Mouse (Mus musculus): ENCODE data around the gene Speer4f1. TPM values are rescaled to one million over a fixed set of nuclear protein-coding genes. Genes with fewer than 3 reads are reported as not detected.
"Not testable (repeated sequence)": the region's sequence is repeated elsewhere in the genome, so short reads cannot be mapped to it uniquely, and the experiment has no call there.

Speer4f1 gene
- not detected in 2 replicates for polyA plus RNA-seq (2015; fragmentation: Nextera tagmentation; extraction: Ambion mirVana)

DNA sequence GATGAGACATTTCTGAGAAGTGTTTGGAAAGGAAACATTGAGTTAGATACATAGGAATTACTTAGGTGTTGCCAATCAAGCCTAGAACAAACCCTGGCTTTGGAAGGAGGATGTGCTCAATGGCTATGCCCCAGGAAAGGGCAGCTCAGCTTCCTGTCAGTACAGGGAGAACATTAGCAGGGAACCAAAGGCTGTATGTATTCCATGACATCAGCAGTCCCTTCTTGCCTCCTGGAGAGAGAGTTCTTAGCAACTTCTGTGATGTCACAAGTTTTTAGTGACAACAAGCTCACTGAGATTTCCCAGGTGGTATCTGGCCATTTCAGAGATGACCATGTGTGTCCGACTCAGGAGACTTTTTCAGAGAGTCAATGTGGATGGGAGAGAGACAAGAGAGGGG, at the start of gene Speer4f1:
Speer4f1 (plus strand) TSS at position 301 of the 400 bp plus-strand sequence.
- not testable (repeated sequence) for H3K27me3 ChIP-seq (replicated peaks); H3K36me3 ChIP-seq; H3K9ac ChIP-seq; H3K4me2 ChIP-seq; H3K9me3 ChIP-seq; H3K27ac ChIP-seq (replicated peaks); H3K4me3 ChIP-seq; ATAC-seq (ENCODE audit: extremely low read depth, insufficient number of reproducible peaks, low FRiP score, low TSS enrichment); H3K4me1 ChIP-seq
- WGBS: 73% methylated on average over 1 of the region's 1 CpGs

- Histone ChIP-seq H3K9me3 (no peaks in the 10 kb centered on the region), H3K36me3 (no peaks in the 10 kb centered on the region), H3K27ac (replicated peaks) (no peak overlapping the region), H3K27me3 (replicated peaks) (no peaks in the 10 kb centered on the region), H3K4me1 (no peaks in the 10 kb centered on the region), H3K4me3 (no peak overlapping the region), H3K9ac (no peak overlapping the region), H3K4me2 (no peak overlapping the region)
- WGBS: 78% methylated on average over 1 of the region's 1 CpGs
- ATAC-seq (ENCODE audit: extremely low read depth, insufficient number of reproducible peaks, low FRiP score, low TSS enrichment): no peak
Measured at GRCm38 (mm10) chr5:17426930-17427329, 49.0 kb upstream of the Speer4f1 start.

GRCm38 (mm10) chr5:17434721-17435120, 41.2 kb upstream of the Speer4f1 start:
- H3K27me3 ChIP-seq (replicated peaks): no peaks in the 10 kb centered on the region
- WGBS: 76% methylated on average over 3 of the region's 3 CpGs
- 0 out of 2 replicates have a peak, but pooled peaks cover 5% of the 10 kb centered on the region for H3K4me1 ChIP-seq
- no peaks in the 10 kb centered on the region for H3K9me3 ChIP-seq
- no peaks in the 10 kb centered on the region for H3K36me3 ChIP-seq
- no peak overlapping the region for H3K9ac ChIP-seq
- no peak overlapping the region for H3K27ac ChIP-seq (replicated peaks)
- no peak overlapping the region for H3K4me3 ChIP-seq
- no peak overlapping the region for H3K4me2 ChIP-seq
- no peak for ATAC-seq (ENCODE audit: extremely low read depth, insufficient number of reproducible peaks, low FRiP score, low TSS enrichment)

DNA sequence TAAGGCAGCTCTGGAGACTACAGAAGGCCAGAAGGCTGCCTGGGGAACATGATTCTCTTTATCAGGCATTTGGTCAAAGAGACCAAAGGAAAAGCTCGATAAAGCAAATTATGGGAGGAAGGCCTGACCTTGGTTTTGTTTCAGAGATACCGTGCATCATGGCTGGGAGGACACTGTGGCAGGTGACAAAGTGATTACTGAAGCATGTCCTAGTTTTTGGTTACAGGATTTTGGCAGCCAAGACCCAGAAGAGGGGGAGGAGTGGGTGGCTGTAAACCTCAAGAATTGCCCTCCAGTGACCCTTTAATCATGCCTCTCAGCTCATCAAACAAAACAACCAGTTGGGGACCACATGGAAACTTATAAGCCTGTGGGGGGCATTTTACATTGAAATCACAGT, 39.7 kb upstream of the Speer4f1 start:
- Histone ChIP-seq H3K9me3 (no peaks in the 10 kb centered on the region), H3K4me1 (0 out of 2 replicates have a peak, but pooled peaks cover 5% of the 10 kb centered on the region), H3K9ac (no peak overlapping the region), H3K27ac (replicated peaks) (no peak overlapping the region), H3K36me3 (no peaks in the 10 kb centered on the region), H3K4me3 (no peak overlapping the region), H3K27me3 (replicated peaks) (no peaks in the 10 kb centered on the region), H3K4me2 (no peak overlapping the region)
- no peak for ATAC-seq (ENCODE audit: extremely low read depth, insufficient number of reproducible peaks, low FRiP score, low TSS enrichment)
- 52% methylated on average over 2 of the region's 2 CpGs for WGBS

- H3K27ac ChIP-seq (replicated peaks): no peak overlapping the region
- H3K36me3 ChIP-seq: no peaks in the 10 kb centered on the region
- H3K4me2 ChIP-seq: no peak overlapping the region
- ATAC-seq (ENCODE audit: extremely low read depth, insufficient number of reproducible peaks, low FRiP score, low TSS enrichment): no peak
- H3K9me3 ChIP-seq: no peaks in the 10 kb centered on the region
- H3K4me3 ChIP-seq: no peak overlapping the region
- 0 out of 2 replicates have a peak, but pooled peaks cover 5% of the 10 kb centered on the region for H3K4me1 ChIP-seq
- no peak overlapping the region for H3K9ac ChIP-seq
- H3K27me3 ChIP-seq (replicated peaks): no peaks in the 10 kb centered on the region
Measured at GRCm38 (mm10) chr5:17439487-17440102, 36.3 kb upstream of the Speer4f1 start.

GRCm38 (mm10) chr5:17454059-17454458, 21.8 kb upstream of the Speer4f1 start:
- H3K4me3 ChIP-seq: no peak overlapping the region
- H3K36me3 ChIP-seq: no peaks in the 10 kb centered on the region
- H3K4me1 ChIP-seq: peaks cover 6% of the 10 kb centered on the region
- no peak for ATAC-seq (ENCODE audit: extremely low read depth, insufficient number of reproducible peaks, low FRiP score, low TSS enrichment)
- H3K9me3 ChIP-seq: no peaks in the 10 kb centered on the region
- H3K27me3 ChIP-seq (replicated peaks): no peaks in the 10 kb centered on the region
- H3K9ac ChIP-seq: no peak overlapping the region
- no peak overlapping the region for H3K4me2 ChIP-seq
- 78% methylated on average over 5 of the region's 5 CpGs for WGBS
- H3K27ac ChIP-seq (replicated peaks): no peak overlapping the region

DNA sequence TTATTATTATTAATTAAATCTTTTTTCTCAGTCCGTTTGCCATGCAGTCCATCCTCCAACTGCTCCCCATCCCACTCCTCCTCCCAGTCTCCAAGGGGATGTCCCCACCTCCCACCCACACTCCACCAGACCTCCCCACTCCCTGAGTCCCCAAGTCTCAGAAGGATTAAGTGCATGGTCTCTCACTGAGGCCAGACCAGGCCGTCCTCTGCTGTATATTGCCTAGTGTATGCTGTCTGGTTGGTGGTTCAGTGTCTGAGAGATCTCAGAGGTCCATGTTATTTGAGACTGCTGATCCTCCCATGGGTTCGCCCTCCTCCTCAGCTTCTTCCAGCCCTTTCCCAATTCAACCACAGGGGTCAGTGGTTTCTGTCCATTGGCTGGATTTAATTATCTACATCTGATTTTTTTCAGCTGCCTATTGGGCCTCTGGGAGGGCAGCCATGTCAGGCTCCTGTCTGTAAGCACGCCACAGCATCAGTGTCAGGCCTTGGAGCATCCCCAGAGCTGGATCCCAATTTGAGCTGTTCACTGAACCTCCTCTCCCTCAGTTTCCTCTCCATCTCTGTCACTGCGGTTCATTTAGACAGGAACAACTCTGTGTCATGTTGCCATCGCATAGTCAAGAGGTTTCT, 20.8 kb upstream of the Speer4f1 start:
- 54% methylated on average over 6 of the region's 6 CpGs for WGBS
- no peak overlapping the region for H3K4me2 ChIP-seq
- ATAC-seq (ENCODE audit: extremely low read depth, insufficient number of reproducible peaks, low FRiP score, low TSS enrichment): no peak

DNA sequence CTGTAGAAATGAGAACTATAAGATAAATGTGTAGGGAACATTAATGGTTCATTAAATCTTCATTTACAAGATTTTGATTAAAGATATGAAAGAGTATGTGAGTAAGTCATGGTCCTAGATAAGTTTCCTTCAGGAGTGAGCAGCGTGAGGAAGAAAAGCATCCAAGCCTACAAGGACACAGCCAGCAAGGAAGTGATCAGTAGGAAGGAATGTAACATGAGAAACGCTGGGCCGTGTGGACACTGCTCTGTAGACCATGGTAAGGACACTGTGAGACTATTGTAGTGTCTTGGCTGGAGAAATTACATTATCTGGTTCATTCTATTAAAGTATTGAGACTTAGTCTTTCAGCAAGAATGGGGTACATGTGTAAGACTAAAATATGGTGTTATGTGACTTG, 19.2 kb upstream of the Speer4f1 start:
- Histone ChIP-seq H3K36me3 (no peaks in the 10 kb centered on the region), H3K27me3 (replicated peaks) (no peaks in the 10 kb centered on the region), H3K4me2 (no peak overlapping the region), H3K27ac (replicated peaks) (no peak overlapping the region), H3K9ac (no peak overlapping the region), H3K9me3 (no peaks in the 10 kb centered on the region), H3K4me1 (peaks cover 6% of the 10 kb centered on the region), H3K4me3 (no peak overlapping the region)
- ATAC-seq (ENCODE audit: extremely low read depth, insufficient number of reproducible peaks, low FRiP score, low TSS enrichment): no peak
- WGBS: 53% methylated on average over 3 of the region's 3 CpGs

More for the DNA sequence above, 20.8 kb upstream of the Speer4f1 start:
- no peaks in the 10 kb centered on the region for H3K9me3 ChIP-seq
- H3K27ac ChIP-seq (replicated peaks): no peak overlapping the region
- no peaks in the 10 kb centered on the region for H3K36me3 ChIP-seq
- no peaks in the 10 kb centered on the region for H3K27me3 ChIP-seq (replicated peaks)
- peaks cover 6% of the 10 kb centered on the region for H3K4me1 ChIP-seq
- no peak overlapping the region for H3K4me3 ChIP-seq
- no peak overlapping the region for H3K9ac ChIP-seq

- not testable (repeated sequence) for H3K9ac ChIP-seq
Measured at GRCm38 (mm10) chr5:17468120-17468519, 7.8 kb upstream of the Speer4f1 start.

DNA sequence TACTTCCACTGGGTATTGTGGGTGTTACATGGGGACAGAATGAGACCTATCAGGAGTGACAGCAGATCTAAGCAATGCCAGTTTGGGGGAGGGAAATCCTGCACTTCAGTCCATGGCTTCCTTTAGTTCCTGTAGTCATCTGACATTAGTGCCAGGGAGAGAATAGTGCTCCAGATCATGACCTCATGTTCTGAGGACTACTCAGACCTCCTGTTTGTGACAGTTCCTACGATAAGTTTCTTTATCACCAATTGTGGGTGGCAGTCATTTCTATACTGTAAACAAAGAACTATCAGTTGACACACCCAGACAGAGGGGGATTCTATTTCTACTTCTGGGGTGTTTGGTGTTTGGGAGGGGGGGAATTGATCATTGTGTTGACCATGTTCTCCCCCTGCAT, 578 bp downstream of the Speer4f1 start:
- Histone ChIP-seq H3K4me1 (no peaks in the 10 kb centered on the region), H3K4me3 (no peak overlapping the region), H3K4me2 (no peak overlapping the region), H3K9me3 (no peaks in the 10 kb centered on the region), H3K9ac (no peak overlapping the region), H3K36me3 (no peaks in the 10 kb centered on the region), H3K27me3 (replicated peaks) (no peaks in the 10 kb centered on the region), H3K27ac (replicated peaks) (no peak overlapping the region)
- WGBS: 43% methylated on average over 1 of the region's 1 CpGs
- ATAC-seq (ENCODE audit: extremely low read depth, insufficient number of reproducible peaks, low FRiP score, low TSS enrichment): no peak

More at GRCm38 (mm10) chr5:17468120-17468519, 7.8 kb upstream of the Speer4f1 start:
- H3K27me3 ChIP-seq (replicated peaks); ATAC-seq (ENCODE audit: extremely low read depth, insufficient number of reproducible peaks, low FRiP score, low TSS enrichment); H3K27ac ChIP-seq (replicated peaks); H3K36me3 ChIP-seq; H3K4me3 ChIP-seq; H3K4me1 ChIP-seq; H3K9me3 ChIP-seq; H3K4me2 ChIP-seq: not testable (repeated sequence)
- 53% methylated on average over 4 of the region's 4 CpGs for WGBS

DNA sequence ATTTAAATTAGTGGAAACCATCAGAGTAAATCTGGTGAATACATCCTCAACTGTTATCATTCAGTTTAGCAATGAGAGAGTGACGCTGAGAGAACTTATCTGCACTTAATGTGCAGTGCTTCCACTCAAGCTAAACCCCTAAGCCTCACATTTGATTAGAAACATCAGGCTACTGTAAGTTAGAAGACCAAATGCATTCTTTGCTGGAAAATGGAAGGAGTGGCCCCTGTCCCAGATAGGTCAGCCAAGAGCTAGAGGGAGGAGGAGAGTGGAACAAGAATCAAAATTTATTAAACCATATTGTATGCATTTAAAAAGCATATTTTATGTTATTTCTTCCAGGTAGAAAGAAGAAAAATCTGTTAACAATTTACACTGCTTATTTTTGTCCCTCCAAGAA, 14.0 kb downstream of the Speer4f1 start:
- Histone ChIP-seq H3K9me3 (no peaks in the 10 kb centered on the region), H3K27ac (replicated peaks) (no peak overlapping the region), H3K27me3 (replicated peaks) (no peaks in the 10 kb centered on the region), H3K4me2 (no peak overlapping the region), H3K4me3 (no peak overlapping the region), H3K4me1 (no peaks in the 10 kb centered on the region), H3K9ac (no peak overlapping the region), H3K36me3 (no peaks in the 10 kb centered on the region)
- ATAC-seq (ENCODE audit: extremely low read depth, insufficient number of reproducible peaks, low FRiP score, low TSS enrichment): no peak
- WGBS: 30% methylated on average over 1 of the region's 1 CpGs

GRCm38 (mm10) chr5:17495616-17496015, 19.7 kb downstream of the Speer4f1 start:
- no peak overlapping the region for H3K9ac ChIP-seq

More at GRCm38 (mm10) chr5:17495616-17496015, 19.7 kb downstream of the Speer4f1 start:
- ATAC-seq (ENCODE audit: extremely low read depth, insufficient number of reproducible peaks, low FRiP score, low TSS enrichment): no peak
- Histone ChIP-seq H3K9me3 (no peaks in the 10 kb centered on the region), H3K36me3 (no peaks in the 10 kb centered on the region), H3K4me1 (no peaks in the 10 kb centered on the region), H3K27ac (replicated peaks) (no peak overlapping the region), H3K4me3 (no peak overlapping the region), H3K27me3 (replicated peaks) (no peaks in the 10 kb centered on the region), H3K4me2 (no peak overlapping the region)
- whole genome bisulfite sequencing: 67% methylated on average over 2 of the region's 2 CpGs
